Mouse (Mus musculus) heart, postnatal 0 days (tissue): ENCODE data around the gene D430019H16Rik.

Experiments
- CTCF ChIP-seq: IDR thresholded peaks from 2 replicates; pipeline ENCODE4 v1.5.1; 2016; ENCODE audit warnings: antibody characterized with exemption, control low read depth, low read depth
- EP300 ChIP-seq: IDR thresholded peaks from 2 replicates; pipeline ENCODE4 v1.6.1; 2016; ENCODE audit warnings: antibody characterized with exemption, low read depth

- peak; percentile 89 for TF ChIP-seq CTCF
- no peak for TF ChIP-seq EP300
These were observed 44.2 kb downstream of the D430019H16Rik start for GRCm38 (mm10) chr12:105497894-105498293.
